Comparison of ENCODE assay signal across 14 mouse cellular contexts in the genomic region with DNA sequence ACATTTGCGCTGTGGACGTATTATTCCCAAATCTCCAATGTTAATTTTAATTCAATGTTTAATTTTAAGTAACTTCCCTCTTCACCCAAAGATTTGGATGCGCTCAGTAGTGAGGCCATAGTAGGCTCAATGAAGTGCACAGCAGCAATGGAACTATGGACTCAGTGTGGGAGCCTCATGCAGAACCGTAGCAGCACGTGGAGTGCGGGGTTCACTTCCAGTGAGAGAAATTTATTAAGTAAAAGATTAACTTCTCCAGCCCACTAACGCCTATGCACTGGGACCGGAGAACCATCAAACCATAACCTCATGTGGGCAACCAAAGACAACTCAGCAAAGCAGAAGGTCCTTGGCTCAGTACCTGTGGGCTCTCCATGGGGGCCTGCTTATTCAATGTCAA. TPM values are rescaled to one million over a fixed set of nuclear protein-coding genes. Genes with fewer than 3 reads are reported as not detected.
"Had no signal": no experiment of that assay in that cellular context is flagged by ENCODE, and none has a peak within 500 bp of the region (broad histone marks: within the 10 kb centered on the region; RNA-seq: fewer than 3 reads in every experiment).

No protein-coding gene starts in this region.

- H3K27me3 ChIP-seq: neural tube, embryonic 13.5 days had no signal

- H3K27ac ChIP-seq: limb, embryonic 13.5 days; liver, embryonic 14.5 days; neural tube, embryonic 13.5 days had no signal

- H3K4me3 ChIP-seq: limb, embryonic 13.5 days; neural tube, embryonic 13.5 days had no signal

- H3K9me3 ChIP-seq: limb, embryonic 13.5 days; neural tube, embryonic 13.5 days had no signal

- H3K36me3 ChIP-seq: limb, embryonic 13.5 days; neural tube, embryonic 13.5 days had no signal

- DNase-seq: layer of hippocampus, adult 9-11 months; layer of hippocampus, postnatal 36 days; left cerebral cortex, postnatal 4 days; lung, adult 18-20 months; retina, postnatal 1 day; right cerebral cortex, postnatal 4 days; spleen, adult 18-20 months; thymus, adult 18-20 months; thymus, postnatal 14 days had no signal

- H3K9ac ChIP-seq: limb, embryonic 13.5 days; liver, embryonic 14.5 days; neural tube, embryonic 13.5 days had no signal

- H3K4me2 ChIP-seq: limb, embryonic 13.5 days; midbrain, embryonic 11.5 days; neural tube, embryonic 13.5 days had no signal

RNA-seq across cellular contexts. Expression of gene Ttc30a2, which starts 38.2 kb away (rescaled TPM):
- total RNA-seq: megakaryocyte, adult 5-6 weeks had no signal
